Comparison of ENCODE assay signal across 8 mouse cellular contexts in the genomic region with DNA sequence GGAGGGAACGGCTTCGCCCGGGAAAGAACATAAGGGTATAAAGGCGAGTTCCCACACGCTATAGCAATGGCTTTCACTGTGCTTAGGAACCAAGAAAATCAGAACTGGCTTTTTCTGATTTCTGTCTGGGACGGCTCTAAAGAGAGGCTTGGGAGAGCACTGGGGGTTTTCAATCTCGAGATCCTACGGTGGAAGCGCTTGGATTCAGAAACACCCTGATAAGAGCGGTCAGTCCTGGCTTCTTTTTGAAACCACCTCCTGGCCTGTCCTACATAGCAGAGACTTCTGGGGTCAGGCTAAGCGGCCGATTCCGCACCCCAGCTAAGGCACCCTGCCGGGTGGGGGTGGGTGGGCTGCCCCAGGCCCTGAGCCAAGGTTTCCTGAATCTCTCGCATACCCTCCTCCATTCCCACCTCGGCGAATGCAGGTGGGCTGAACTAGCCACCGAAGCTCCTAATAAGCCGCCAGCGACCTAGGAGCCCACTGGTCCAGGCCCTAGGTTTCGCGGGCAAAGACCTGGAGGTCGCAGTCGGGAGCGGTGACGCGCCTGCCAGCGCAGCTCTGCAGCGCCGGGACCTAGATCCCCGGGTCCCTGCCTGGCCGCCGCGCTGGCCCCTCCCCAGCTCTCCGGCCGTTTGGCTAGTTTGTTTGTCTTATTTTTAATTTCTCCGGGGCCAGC. TPM values are rescaled to one million over a fixed set of nuclear protein-coding genes. Genes with fewer than 3 reads are reported as not detected.
DNase-seq lines count a peak whose midpoint lies in the region; ATAC-seq lines count a peak whose summit lies in the region.

No protein-coding gene starts in this region.

- ATAC-seq in lung, embryonic 15.5 days (ENCODE audit: borderline replicate concordance, extremely low read depth, low FRiP score, low TSS enrichment): peak; percentile 11
- ATAC-seq in embryonic facial prominence, embryonic 11.5 days (replicated peaks; ENCODE audit: insufficient number of reproducible peaks, low FRiP score, low TSS enrichment, low read depth): peak; percentile 74
- peak; percentile 73 for ATAC-seq in hindbrain, embryonic 14.5 days (ENCODE audit: low FRiP score)
- peak; percentile 82 for ATAC-seq in midbrain, embryonic 11.5 days (ENCODE audit: low FRiP score)

- DNase-seq in lung, postnatal 25 days (ENCODE audit: low spot score): no peak
- peak; percentile 17 for DNase-seq in embryonic facial prominence, embryonic 11.5 days (ENCODE audit: low spot score)
- DNase-seq in hindbrain, embryonic 14.5 days (ENCODE audit: low spot score): peak; percentile 38
- peak; percentile 93 for DNase-seq in midbrain, embryonic 11.5 days (ENCODE audit: low spot score, missing footprints)
- DNase-seq in gastrocnemius, adult 18-20 months (ENCODE audit: low spot score): no peak
- DNase-seq in ovary, postnatal 10 days (ENCODE audit: low spot score): no peak
- DNase-seq in layer of hippocampus, adult 11-12 months (ENCODE audit: low spot score): no peak

- peak overlapping the region; percentile 82 for H3K4me3 ChIP-seq in lung, embryonic 15.5 days
- peak overlapping the region; percentile 54 for H3K4me3 ChIP-seq in embryonic facial prominence, embryonic 11.5 days (ENCODE audit: low read depth, low read length)
- peak overlapping the region; percentile 86 for H3K4me3 ChIP-seq in hindbrain, embryonic 14.5 days (replicated peaks; ENCODE audit: low read length)
- peak overlapping the region; percentile 71 for H3K4me3 ChIP-seq in midbrain, embryonic 11.5 days (ENCODE audit: low read depth, low read length)

- peak overlapping the region; percentile 90 for H3K9ac ChIP-seq in lung, embryonic 15.5 days
- peak overlapping the region; percentile 84 for H3K9ac ChIP-seq in embryonic facial prominence, embryonic 11.5 days (replicated peaks; ENCODE audit: low read length)
- H3K9ac ChIP-seq in hindbrain, embryonic 14.5 days: peak overlapping the region; percentile 66
- peak overlapping the region; percentile 79 for H3K9ac ChIP-seq in midbrain, embryonic 11.5 days (ENCODE audit: low read length)

- H3K4me2 ChIP-seq in lung, embryonic 15.5 days: peak overlapping the region; percentile 90
- peak overlapping the region; percentile 92 for H3K4me2 ChIP-seq in embryonic facial prominence, embryonic 11.5 days (ENCODE audit: low read depth, low read length)
- H3K4me2 ChIP-seq in hindbrain, embryonic 14.5 days (replicated peaks): peak overlapping the region; percentile 95
- peak overlapping the region; percentile 82 for H3K4me2 ChIP-seq in midbrain, embryonic 11.5 days

- H3K36me3 ChIP-seq in lung, embryonic 15.5 days: no peaks in the 10 kb centered on the region
- H3K36me3 ChIP-seq in embryonic facial prominence, embryonic 11.5 days (replicated peaks; ENCODE audit: control insufficient read depth, insufficient read depth, low read depth, low read length): no peaks in the 10 kb centered on the region
- no peaks in the 10 kb centered on the region for H3K36me3 ChIP-seq in hindbrain, embryonic 14.5 days (replicated peaks; ENCODE audit: control insufficient read depth, insufficient read depth)
- H3K36me3 ChIP-seq in midbrain, embryonic 11.5 days (ENCODE audit: control insufficient read depth, insufficient read depth, low read length): no peaks in the 10 kb centered on the region

- peak overlapping the region; percentile 98 for H3K27ac ChIP-seq in lung, embryonic 15.5 days
- H3K27ac ChIP-seq in embryonic facial prominence, embryonic 11.5 days (replicated peaks; ENCODE audit: low read depth, low read length): peak overlapping the region; percentile 86
- H3K27ac ChIP-seq in hindbrain, embryonic 14.5 days: peak overlapping the region; percentile 97
- H3K27ac ChIP-seq in midbrain, embryonic 11.5 days (ENCODE audit: low read depth, low read length): peak overlapping the region; percentile 70

- H3K4me1 ChIP-seq in lung, embryonic 15.5 days: peaks cover 37% of the 10 kb centered on the region
- no peaks in the 10 kb centered on the region; the same call in 1 of the 2 replicates for H3K4me1 ChIP-seq in embryonic facial prominence, embryonic 11.5 days (ENCODE audit: control insufficient read depth, insufficient read depth, low read length)
- H3K4me1 ChIP-seq in hindbrain, embryonic 14.5 days (replicated peaks; ENCODE audit: control insufficient read depth, insufficient read depth, low read length): peaks cover 31% of the 10 kb centered on the region
- H3K4me1 ChIP-seq in midbrain, embryonic 11.5 days (ENCODE audit: control insufficient read depth, insufficient read depth, low read length): peaks cover 34% of the 10 kb centered on the region

- WGBS in lung, embryonic 15.5 days: 6% methylated on average over 37 of the region's 37 CpGs
- 2% methylated on average over 37 of the region's 37 CpGs for WGBS in embryonic facial prominence, embryonic 11.5 days
- 3% methylated on average over 37 of the region's 37 CpGs for WGBS in hindbrain, embryonic 14.5 days
- WGBS in midbrain, embryonic 11.5 days: 1% methylated on average over 37 of the region's 37 CpGs

- H3K27me3 ChIP-seq in lung, embryonic 15.5 days: no peaks in the 10 kb centered on the region
- H3K27me3 ChIP-seq in embryonic facial prominence, embryonic 11.5 days (ENCODE audit: control insufficient read depth, insufficient read depth, low read length): no peaks in the 10 kb centered on the region
- 0 out of 2 replicates have a peak, but pooled peaks cover 4% of the 10 kb centered on the region for H3K27me3 ChIP-seq in hindbrain, embryonic 14.5 days (ENCODE audit: control insufficient read depth, insufficient read depth, low read length)
- H3K27me3 ChIP-seq in midbrain, embryonic 11.5 days (ENCODE audit: control insufficient read depth, insufficient read depth, low read length): no peaks in the 10 kb centered on the region

- H3K9me3 ChIP-seq in lung, embryonic 15.5 days: no peaks in the 10 kb centered on the region
- H3K9me3 ChIP-seq in embryonic facial prominence, embryonic 11.5 days (replicated peaks; ENCODE audit: control insufficient read depth, low read length): no peaks in the 10 kb centered on the region
- no peaks in the 10 kb centered on the region for H3K9me3 ChIP-seq in hindbrain, embryonic 14.5 days (ENCODE audit: control insufficient read depth, low read length)
- H3K9me3 ChIP-seq in midbrain, embryonic 11.5 days (ENCODE audit: control insufficient read depth, low read length): no peaks in the 10 kb centered on the region

RNA-seq across cellular contexts. Expression of gene Cdkn1b, which starts 0.6 kb away (rescaled TPM):
- polyA plus RNA-seq in lung, embryonic 15.5 days (2015; fragmentation: Nextera tagmentation; extraction: Ambion mirVana): 18.4 and 19.3 TPM in 2 replicates
- polyA plus RNA-seq in embryonic facial prominence, embryonic 11.5 days (2014; fragmentation: Nextera tagmentation; extraction: Ambion mirVana): 18.7 and 21.2 TPM in 2 replicates
- 18.5 and 19.0 TPM in 2 replicates for polyA plus RNA-seq in hindbrain, embryonic 14.5 days (2014; fragmentation: Nextera tagmentation; extraction: Ambion mirVana)
- 27.8 and 28.0 TPM in 2 replicates for polyA plus RNA-seq in midbrain, embryonic 11.5 days (2014; fragmentation: Nextera tagmentation; extraction: Ambion mirVana)
- 10 to 100 TPM; 32.2 to 34.1 TPM for total RNA-seq in gastrocnemius, adult 18-20 months (2021)

RNA-seq across cellular contexts. Expression of gene Gpr19, which starts 21.3 kb away (rescaled TPM):
- 9.6 and 10.7 TPM in 2 replicates for polyA plus RNA-seq in lung, embryonic 15.5 days (2015; fragmentation: Nextera tagmentation; extraction: Ambion mirVana)
- 13.2 and 19.2 TPM in 2 replicates for polyA plus RNA-seq in embryonic facial prominence, embryonic 11.5 days (2014; fragmentation: Nextera tagmentation; extraction: Ambion mirVana)
- polyA plus RNA-seq in hindbrain, embryonic 14.5 days (2014; fragmentation: Nextera tagmentation; extraction: Ambion mirVana): 34.0 and 37.1 TPM in 2 replicates
- polyA plus RNA-seq in midbrain, embryonic 11.5 days (2014; fragmentation: Nextera tagmentation; extraction: Ambion mirVana): 35.3 and 36.9 TPM in 2 replicates
- total RNA-seq in gastrocnemius, adult 18-20 months (2021): 1 to 10 TPM; 4.2 to 5.1 TPM

Comparison
In these comparisons a context has a peak if more than half of its experiments do, and no peak if none do; other contexts are left out.
1. ATAC-seq: peak in every context shown above with its lines; median percentile 82 in midbrain, embryonic 11.5 days; 74 in embryonic facial prominence, embryonic 11.5 days; 73 in hindbrain, embryonic 14.5 days; 11 in lung, embryonic 15.5 days.
2. DNase-seq: peak in embryonic facial prominence, embryonic 11.5 days (single experiment), hindbrain, embryonic 14.5 days (single experiment) and midbrain, embryonic 11.5 days (single experiment); none in lung, postnatal 25 days (single experiment), gastrocnemius, adult 18-20 months (single experiment), ovary, postnatal 10 days (single experiment) and layer of hippocampus, adult 11-12 months (single experiment).
3. Peak in every context shown above with its lines, with median percentiles within 50 percentile points of each other: H3K27ac ChIP-seq, H3K4me2 ChIP-seq, H3K4me3 ChIP-seq and H3K9ac ChIP-seq.